8 mouse cellular contexts compared by ENCODE assay signal in the genomic region with DNA sequence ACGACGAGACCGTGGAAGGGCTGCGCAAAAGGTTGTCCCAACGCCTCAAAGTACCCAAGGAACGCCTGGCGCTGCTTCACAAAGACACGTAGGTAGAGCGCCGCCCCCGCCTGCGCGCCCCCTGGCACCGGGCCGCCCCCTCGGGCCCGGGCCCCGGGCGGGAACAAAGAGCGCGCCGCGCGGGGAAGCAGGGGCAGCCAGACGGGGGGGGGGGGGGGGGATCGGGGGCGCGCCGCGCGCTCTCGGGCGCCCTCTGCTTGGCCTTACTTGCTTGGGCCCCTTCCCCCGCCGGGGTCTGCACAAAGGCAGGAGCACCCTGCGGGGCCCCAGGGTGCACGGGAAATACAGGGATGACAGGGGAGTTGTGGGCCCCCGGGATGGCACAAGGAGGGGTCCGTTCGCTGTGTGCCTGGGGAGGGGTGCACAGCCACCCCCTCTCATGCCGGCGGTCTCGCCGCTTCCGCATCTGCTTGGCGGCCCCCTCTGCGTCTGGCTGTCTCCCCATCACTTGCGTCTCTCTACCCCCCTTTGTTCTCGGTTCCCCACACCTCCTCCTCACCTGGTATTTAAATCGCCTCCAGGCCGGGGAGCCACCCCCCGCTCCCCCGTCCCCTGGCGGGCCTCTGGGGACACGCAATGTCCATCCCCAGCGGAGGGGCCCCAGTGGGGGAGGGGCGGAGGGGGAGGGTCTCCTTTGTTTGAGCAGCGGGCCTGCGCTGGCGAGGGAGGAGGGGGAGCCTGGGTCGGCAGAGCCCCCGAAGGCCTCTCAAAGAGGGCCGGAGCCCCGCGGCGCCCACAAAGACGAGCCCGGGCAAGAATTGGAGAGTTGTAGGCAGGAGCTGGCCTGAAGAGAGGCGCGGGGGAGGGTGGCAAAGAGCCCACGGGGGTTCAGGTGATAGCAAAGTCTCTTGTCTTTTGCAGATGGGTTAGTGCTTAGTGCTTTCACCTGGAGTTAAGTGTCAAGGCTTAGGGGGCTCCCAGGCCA. TPM values are rescaled to one million over a fixed set of nuclear protein-coding genes. Genes with fewer than 3 reads are reported as not detected.
A peak's percentile ranks its signal among the peaks of the same experiment; 100 is the strongest.
DNase-seq lines count a peak whose midpoint lies in the region; ATAC-seq lines count a peak whose summit lies in the region.

No protein-coding gene starts in this region.

- peak; percentile 52 for DNase-seq in gastrocnemius, postnatal 14 days
- no peak for DNase-seq in gastrocnemius, postnatal 36 days
- DNase-seq in ZHBTc4 (ENCODE audit: low read depth, low spot score), result peak; percentile 59
- DNase-seq in hindbrain, embryonic 14.5 days (ENCODE audit: low spot score), result peak; percentile 74
- DNase-seq in liver, embryonic 11.5 days (ENCODE audit: low spot score), result peak; percentile 86
- DNase-seq in neural tube, embryonic 11.5 days (ENCODE audit: low spot score), result peak; percentile 90
- peak; percentile 87 for DNase-seq in thymus, postnatal 25 days

- intact Hi-C loops in gastrocnemius, postnatal 14 days (cut with DNase I; ENCODE audit: low total_unique reads), result no loop called here
- intact Hi-C loops in gastrocnemius, postnatal 36 days (cut with DNase I), result no loop called here

- H3K4me3 ChIP-seq in embryonic facial prominence, embryonic 15.5 days (replicated peaks), result peak overlapping the region; percentile 90
- peak overlapping the region; percentile 100 for H3K4me3 ChIP-seq in hindbrain, embryonic 14.5 days (replicated peaks; ENCODE audit: low read length)
- H3K4me3 ChIP-seq in liver, embryonic 11.5 days (ENCODE audit: low read depth, low read length), result peak overlapping the region; percentile 91
- H3K4me3 ChIP-seq in neural tube, embryonic 11.5 days (ENCODE audit: low read depth, low read length), result peak overlapping the region; percentile 100

- H3K9me3 ChIP-seq in embryonic facial prominence, embryonic 15.5 days (replicated peaks), result no peaks in the 10 kb centered on the region
- no peaks in the 10 kb centered on the region for H3K9me3 ChIP-seq in hindbrain, embryonic 14.5 days (ENCODE audit: control insufficient read depth, low read length)
- H3K9me3 ChIP-seq in liver, embryonic 11.5 days (ENCODE audit: control insufficient read depth, low read length), result no peaks in the 10 kb centered on the region
- no peaks in the 10 kb centered on the region for H3K9me3 ChIP-seq in neural tube, embryonic 11.5 days (ENCODE audit: control insufficient read depth, low read length)

- peak overlapping the region; percentile 83 for H3K4me2 ChIP-seq in embryonic facial prominence, embryonic 15.5 days (replicated peaks)
- H3K4me2 ChIP-seq in hindbrain, embryonic 14.5 days (replicated peaks), result peak overlapping the region; percentile 100
- peak overlapping the region; percentile 79 for H3K4me2 ChIP-seq in liver, embryonic 11.5 days
- peak overlapping the region; percentile 98 for H3K4me2 ChIP-seq in neural tube, embryonic 11.5 days (ENCODE audit: low read depth)

- 0% methylated on average over 51 of the region's 71 CpGs for WGBS in embryonic facial prominence, embryonic 15.5 days
- WGBS in hindbrain, embryonic 14.5 days, result under 1% methylated on average over 54 of the region's 71 CpGs
- under 1% methylated on average over 39 of the region's 71 CpGs for WGBS in liver, embryonic 11.5 days
- under 1% methylated on average over 51 of the region's 71 CpGs for WGBS in neural tube, embryonic 11.5 days

- ATAC-seq in embryonic facial prominence, embryonic 15.5 days (ENCODE audit: insufficient number of reproducible peaks, low FRiP score, low TSS enrichment, low read depth), result no peak
- no peak for ATAC-seq in hindbrain, embryonic 14.5 days (ENCODE audit: low FRiP score)
- ATAC-seq in liver, embryonic 11.5 days (replicated peaks; ENCODE audit: low FRiP score), result no peak
- ATAC-seq in neural tube, embryonic 11.5 days (ENCODE audit: insufficient read depth, low FRiP score, low TSS enrichment), result no peak; the same call in 1 of the 2 replicates

- H3K4me1 ChIP-seq in embryonic facial prominence, embryonic 15.5 days, result peaks cover 67% of the 10 kb centered on the region
- peaks cover 22% of the 10 kb centered on the region for H3K4me1 ChIP-seq in hindbrain, embryonic 14.5 days (replicated peaks; ENCODE audit: control insufficient read depth, insufficient read depth, low read length)
- peaks cover 66% of the 10 kb centered on the region for H3K4me1 ChIP-seq in liver, embryonic 11.5 days (replicated peaks; ENCODE audit: control insufficient read depth, insufficient read depth, low read length)
- H3K4me1 ChIP-seq in neural tube, embryonic 11.5 days (ENCODE audit: control insufficient read depth, insufficient read depth, low read length), result peaks cover 45% of the 10 kb centered on the region

- peak overlapping the region; percentile 100 for H3K27ac ChIP-seq in embryonic facial prominence, embryonic 15.5 days (replicated peaks)
- H3K27ac ChIP-seq in hindbrain, embryonic 14.5 days, result peak overlapping the region; percentile 99
- H3K27ac ChIP-seq in liver, embryonic 11.5 days (ENCODE audit: low read depth, low read length), result peak overlapping the region; percentile 97
- H3K27ac ChIP-seq in neural tube, embryonic 11.5 days (ENCODE audit: low read depth, low read length), result peak overlapping the region; percentile 98

- peaks cover 33% of the 10 kb centered on the region for H3K36me3 ChIP-seq in embryonic facial prominence, embryonic 15.5 days
- H3K36me3 ChIP-seq in hindbrain, embryonic 14.5 days (replicated peaks; ENCODE audit: control insufficient read depth, insufficient read depth), result peaks cover 57% of the 10 kb centered on the region
- H3K36me3 ChIP-seq in liver, embryonic 11.5 days (ENCODE audit: control insufficient read depth, insufficient read depth, low read length), result peaks cover 49% of the 10 kb centered on the region
- H3K36me3 ChIP-seq in neural tube, embryonic 11.5 days (ENCODE audit: control insufficient read depth, insufficient read depth, low read length), result peaks cover 41% of the 10 kb centered on the region

- peak overlapping the region; percentile 91 for H3K9ac ChIP-seq in embryonic facial prominence, embryonic 15.5 days
- H3K9ac ChIP-seq in hindbrain, embryonic 14.5 days, result peak overlapping the region; percentile 100
- H3K9ac ChIP-seq in liver, embryonic 11.5 days (ENCODE audit: low read depth, low read length), result peak overlapping the region; percentile 97
- peak overlapping the region; percentile 100 for H3K9ac ChIP-seq in neural tube, embryonic 11.5 days (ENCODE audit: low read length)

- no peaks in the 10 kb centered on the region for H3K27me3 ChIP-seq in embryonic facial prominence, embryonic 15.5 days
- no peaks in the 10 kb centered on the region for H3K27me3 ChIP-seq in hindbrain, embryonic 14.5 days (ENCODE audit: control insufficient read depth, insufficient read depth, low read length)
- H3K27me3 ChIP-seq in liver, embryonic 11.5 days (replicated peaks; ENCODE audit: control insufficient read depth, insufficient read depth, low read length), result no peaks in the 10 kb centered on the region
- H3K27me3 ChIP-seq in neural tube, embryonic 11.5 days (ENCODE audit: control insufficient read depth, insufficient read depth, low read length), result no peaks in the 10 kb centered on the region

RNA-seq across cellular contexts. Expression of a gene that starts 2.4 kb away (rescaled TPM):
- total RNA-seq in gastrocnemius, postnatal 14 days (2021), result 10 to 100 TPM; 40.3 to 43.6 TPM
- 10 to 100 TPM; 37.6 to 49.3 TPM for total RNA-seq in gastrocnemius, postnatal 36 days (2021)
- 18.3 and 20.4 TPM in 2 replicates for polyA plus RNA-seq in embryonic facial prominence, embryonic 15.5 days (2015; fragmentation: Nextera tagmentation; extraction: Ambion mirVana)
- polyA plus RNA-seq in hindbrain, embryonic 14.5 days (2014; fragmentation: Nextera tagmentation; extraction: Ambion mirVana), result 44.1 and 54.4 TPM in 2 replicates
- polyA plus RNA-seq in liver, embryonic 11.5 days (2014; fragmentation: Nextera tagmentation; extraction: Ambion mirVana), result 19.2 and 20.1 TPM in 2 replicates
- 70.0 and 78.2 TPM in 2 replicates for polyA plus RNA-seq in neural tube, embryonic 11.5 days (2014; fragmentation: Nextera tagmentation; extraction: Ambion mirVana)

RNA-seq across cellular contexts. Expression of a gene that starts 9.9 kb away (rescaled TPM):
- total RNA-seq in gastrocnemius, postnatal 14 days (2021), result 1 to 10 TPM; 1.6 TPM
- total RNA-seq in gastrocnemius, postnatal 36 days (2021), result 1 to 10 TPM; 1.4 to 2.1 TPM
- 9.3 and 10.9 TPM in 2 replicates for polyA plus RNA-seq in embryonic facial prominence, embryonic 15.5 days (2015; fragmentation: Nextera tagmentation; extraction: Ambion mirVana)
- polyA plus RNA-seq in hindbrain, embryonic 14.5 days (2014; fragmentation: Nextera tagmentation; extraction: Ambion mirVana), result 93.4 and 96.4 TPM in 2 replicates
- polyA plus RNA-seq in liver, embryonic 11.5 days (2014; fragmentation: Nextera tagmentation; extraction: Ambion mirVana), result 2.8 and 3.1 TPM in 2 replicates
- polyA plus RNA-seq in neural tube, embryonic 11.5 days (2014; fragmentation: Nextera tagmentation; extraction: Ambion mirVana), result 11.1 and 11.3 TPM in 2 replicates

RNA-seq across cellular contexts. Expression of a gene that starts 12.1 kb away (rescaled TPM):
- 100 to 1,000 TPM; 657 to 736 TPM for total RNA-seq in gastrocnemius, postnatal 14 days (2021)
- total RNA-seq in gastrocnemius, postnatal 36 days (2021), result 100 to 1,000 TPM; 600 to 616 TPM
- polyA plus RNA-seq in embryonic facial prominence, embryonic 15.5 days (2015; fragmentation: Nextera tagmentation; extraction: Ambion mirVana), result 516 and 519 TPM in 2 replicates
- 469 and 505 TPM in 2 replicates for polyA plus RNA-seq in hindbrain, embryonic 14.5 days (2014; fragmentation: Nextera tagmentation; extraction: Ambion mirVana)
- polyA plus RNA-seq in liver, embryonic 11.5 days (2014; fragmentation: Nextera tagmentation; extraction: Ambion mirVana), result 482 and 514 TPM in 2 replicates
- polyA plus RNA-seq in neural tube, embryonic 11.5 days (2014; fragmentation: Nextera tagmentation; extraction: Ambion mirVana), result 376 and 386 TPM in 2 replicates

RNA-seq across cellular contexts. Expression of a gene that starts 15.3 kb away (rescaled TPM):
- total RNA-seq in gastrocnemius, postnatal 14 days (2021), result 10 to 100 TPM; 41.4 to 41.5 TPM
- 10 to 100 TPM; 22.6 to 28.3 TPM for total RNA-seq in gastrocnemius, postnatal 36 days (2021)
- polyA plus RNA-seq in embryonic facial prominence, embryonic 15.5 days (2015; fragmentation: Nextera tagmentation; extraction: Ambion mirVana), result 102 and 116 TPM in 2 replicates
- 203 and 252 TPM in 2 replicates for polyA plus RNA-seq in hindbrain, embryonic 14.5 days (2014; fragmentation: Nextera tagmentation; extraction: Ambion mirVana)
- polyA plus RNA-seq in liver, embryonic 11.5 days (2014; fragmentation: Nextera tagmentation; extraction: Ambion mirVana), result 22.5 and 25.1 TPM in 2 replicates
- polyA plus RNA-seq in neural tube, embryonic 11.5 days (2014; fragmentation: Nextera tagmentation; extraction: Ambion mirVana), result 84.0 and 85.1 TPM in 2 replicates

RNA-seq across cellular contexts. Expression of a gene that starts 22.2 kb away (rescaled TPM):
- total RNA-seq in gastrocnemius, postnatal 14 days (2021), result 1 to 10 TPM; 3.3 to 4.2 TPM
- total RNA-seq in gastrocnemius, postnatal 36 days (2021), result 1 to 10 TPM; 4.7 to 5.1 TPM
- 12.0 and 13.6 TPM in 2 replicates for polyA plus RNA-seq in embryonic facial prominence, embryonic 15.5 days (2015; fragmentation: Nextera tagmentation; extraction: Ambion mirVana)
- polyA plus RNA-seq in hindbrain, embryonic 14.5 days (2014; fragmentation: Nextera tagmentation; extraction: Ambion mirVana), result 7.0 and 7.7 TPM in 2 replicates
- polyA plus RNA-seq in liver, embryonic 11.5 days (2014; fragmentation: Nextera tagmentation; extraction: Ambion mirVana), result 21.8 and 27.4 TPM in 2 replicates
- polyA plus RNA-seq in neural tube, embryonic 11.5 days (2014; fragmentation: Nextera tagmentation; extraction: Ambion mirVana), result 8.8 and 10.8 TPM in 2 replicates

Comparison
In these comparisons a context has a peak if more than half of its experiments do, and no peak if none do; other contexts are left out.
1. DNase-seq: peak in gastrocnemius, postnatal 14 days (single experiment), ZHBTc4 (single experiment), hindbrain, embryonic 14.5 days (single experiment), liver, embryonic 11.5 days (single experiment), neural tube, embryonic 11.5 days (single experiment) and thymus, postnatal 25 days (single experiment); none in gastrocnemius, postnatal 36 days (0 of 2).
2. Peak in every context shown above with its lines, with median percentiles within 50 percentile points of each other: H3K27ac ChIP-seq, H3K4me2 ChIP-seq, H3K4me3 ChIP-seq and H3K9ac ChIP-seq.